Comparison of ENCODE assay signal across 8 mouse cellular contexts in genomic region chr16:85901581-85901910, GRCm38 (mm10). TPM values are rescaled to one million over a fixed set of nuclear protein-coding genes. Genes with fewer than 3 reads are reported as not detected.
DNase-seq lines count a peak whose midpoint lies in the region; ATAC-seq and TF ChIP-seq lines count a peak whose summit lies in the region.

TSS of gene Adamts5 (minus strand) at chr16:85901828.

- H3K4me3 ChIP-seq in ES-E14 (ENCODE audit: insufficient read depth in 1 of 2, low read depth in 1 of 2, low read length in 2 of 2, poor library complexity in 1 of 2, severe bottlenecking in 1 of 2), result peak within 1 kb of the TSS; percentile 39 to 45
- peak within 1 kb of the TSS; percentile 57 for H3K4me3 ChIP-seq in forebrain, embryonic 13.5 days
- H3K4me3 ChIP-seq in hindbrain, embryonic 13.5 days, result peak within 1 kb of the TSS; percentile 62

- H3K4me2 ChIP-seq in forebrain, embryonic 13.5 days, result peak within 1 kb of the TSS; percentile 98
- H3K4me2 ChIP-seq in hindbrain, embryonic 13.5 days, result peak within 1 kb of the TSS; percentile 98

- H3K27ac ChIP-seq in ES-E14 (ENCODE audit: insufficient read depth, low read depth, low read length, poor library complexity, severe bottlenecking), result no peak within 1 kb of the TSS
- peak within 1 kb of the TSS; percentile 31; the same call in 1 of the 2 replicates for H3K27ac ChIP-seq in forebrain, embryonic 13.5 days
- peak within 1 kb of the TSS; percentile 74 for H3K27ac ChIP-seq in hindbrain, embryonic 13.5 days

- H3K27me3 ChIP-seq in forebrain, embryonic 13.5 days, result peaks cover 32% of the 10 kb centered on the region
- peaks cover 34% of the 10 kb centered on the region for H3K27me3 ChIP-seq in hindbrain, embryonic 13.5 days

- no peak for ATAC-seq in forebrain, embryonic 13.5 days
- ATAC-seq in hindbrain, embryonic 13.5 days (ENCODE audit: low FRiP score), result 0 out of 2 replicates have a peak, but pooled peaks have one; percentile 6

- 6% methylated on average over 13 of the region's 13 CpGs for WGBS in forebrain, embryonic 13.5 days
- WGBS in hindbrain, embryonic 13.5 days, result 5% methylated on average over 13 of the region's 13 CpGs

- H3K9ac ChIP-seq in ES-E14 (ENCODE audit: insufficient read depth, low read depth, low read length, poor library complexity, severe bottlenecking), result 0 out of 2 replicates have a peak within 1 kb of the TSS, but pooled peaks have one; percentile 8
- H3K9ac ChIP-seq in forebrain, embryonic 13.5 days, result peak within 1 kb of the TSS; percentile 71
- H3K9ac ChIP-seq in hindbrain, embryonic 13.5 days, result peak within 1 kb of the TSS; percentile 75

- DNase-seq in adrenal gland, adult 2 months, result peak; percentile 69
- DNase-seq in adrenal gland, postnatal 4 days (ENCODE audit: low spot score in 2 of 2), result no peak
- DNase-seq in ES-E14 (ENCODE audit: low read depth, low spot score), result no peak
- peak; percentile 23 for DNase-seq in lung, postnatal 10 days
- no peak for DNase-seq in right cerebral cortex, postnatal 25 days
- no peak for DNase-seq in layer of hippocampus, postnatal 36 days

- in situ Hi-C loops in ES-E14 (cut with MboI; ENCODE audit: low sequenced_read_pairs in 2 of 2, unreplicated experiment in 2 of 2), result no loop called here

- no peaks in the 10 kb centered on the region for H3K9me3 ChIP-seq in ES-E14 (ENCODE audit: control insufficient read depth, insufficient read depth, low read depth, low read length)
- no peaks in the 10 kb centered on the region for H3K9me3 ChIP-seq in forebrain, embryonic 13.5 days (replicated peaks)
- no peaks in the 10 kb centered on the region for H3K9me3 ChIP-seq in hindbrain, embryonic 13.5 days

- no peaks in the 10 kb centered on the region for H3K36me3 ChIP-seq in ES-E14 (ENCODE audit: control insufficient read depth, insufficient read depth, low read length, poor library complexity, severe bottlenecking)
- no peaks in the 10 kb centered on the region for H3K36me3 ChIP-seq in forebrain, embryonic 13.5 days (ENCODE audit: poor library complexity, severe bottlenecking)
- H3K36me3 ChIP-seq in hindbrain, embryonic 13.5 days, result no peaks in the 10 kb centered on the region

- H3K4me1 ChIP-seq in ES-E14 (ENCODE audit: control insufficient read depth in 2 of 2, insufficient read depth in 2 of 2, low read length in 2 of 2, poor library complexity in 1 of 2), result no peaks in the 10 kb centered on the region; a peak in 1 of 4 replicates
- peaks cover 19% of the 10 kb centered on the region for H3K4me1 ChIP-seq in forebrain, embryonic 13.5 days
- H3K4me1 ChIP-seq in hindbrain, embryonic 13.5 days (replicated peaks), result peaks cover 19% of the 10 kb centered on the region

TF ChIP-seq in ES-E14, 5 proteins besides CTCF, POLR2A, EP300 and RAD21:
- no peak for TF ChIP-seq MAFK (IDR thresholded peaks at IDR 0.05; ENCODE audit: insufficient read depth, low read depth, low read length)
- TF ChIP-seq CHD2 (IDR thresholded peaks at IDR 0.05; ENCODE audit: low read depth, low read length), result no peak
- TF ChIP-seq ZC3H11A (IDR thresholded peaks at IDR 0.05; ENCODE audit: borderline replicate concordance, low read depth, low read length), result no peak
- TF ChIP-seq HCFC1 (IDR thresholded peaks at IDR 0.05; ENCODE audit: borderline replicate concordance, insufficient read depth, low read length), result no peak
- TF ChIP-seq ZNF384 (IDR thresholded peaks at IDR 0.05; ENCODE audit: low read depth, low read length), result no peak

RNA-seq across cellular contexts. Expression of gene Adamts5, which starts in this region (rescaled TPM):
- 1 to 10 TPM; 7.3 to 8.5 TPM for total RNA-seq in adrenal gland, adult 2 months (2021)
- polyA plus RNA-seq in adrenal gland, adult 2 months (2012; rRNA removed), result 2.8 and 3.0 TPM in 2 replicates
- total RNA-seq in adrenal gland, postnatal 4 days (2021), result 1 to 10 TPM; 8.9 to 9.8 TPM
- total RNA-seq in ES-E14 (2012; rRNA removed), result 0.58 and 1.9 TPM in 2 replicates
- polyA plus RNA-seq in forebrain, embryonic 13.5 days (2015; fragmentation: Nextera tagmentation; extraction: Ambion mirVana), result 1.6 and 1.7 TPM in 2 replicates
- polyA plus RNA-seq in hindbrain, embryonic 13.5 days (2015; fragmentation: Nextera tagmentation; extraction: Ambion mirVana), result 3.5 and 4.1 TPM in 2 replicates
- under 1 TPM; 0.56 to 0.60 TPM for total RNA-seq in layer of hippocampus, postnatal 36 days (2021)

Comparison
In these comparisons a context has a peak if more than half of its experiments do, and no peak if none do; other contexts are left out.
1. DNase-seq: peak in adrenal gland, adult 2 months (single experiment) and lung, postnatal 10 days (single experiment); none in adrenal gland, postnatal 4 days (0 of 2), ES-E14 (single experiment), right cerebral cortex, postnatal 25 days (single experiment) and layer of hippocampus, postnatal 36 days (0 of 2).
2. H3K9ac ChIP-seq: peak in every context shown above with its lines; median percentile 75 in hindbrain, embryonic 13.5 days; 71 in forebrain, embryonic 13.5 days; 8 in ES-E14.
3. Peak in every context shown above with its lines, with median percentiles within 50 percentile points of each other: H3K4me3 ChIP-seq.